Mouse (Mus musculus): Measurements from ENCODE around the gene Oas1e.
A peak's percentile ranks its signal among the peaks of the same experiment; 100 is the strongest.

The Oas1e gene

DNA sequence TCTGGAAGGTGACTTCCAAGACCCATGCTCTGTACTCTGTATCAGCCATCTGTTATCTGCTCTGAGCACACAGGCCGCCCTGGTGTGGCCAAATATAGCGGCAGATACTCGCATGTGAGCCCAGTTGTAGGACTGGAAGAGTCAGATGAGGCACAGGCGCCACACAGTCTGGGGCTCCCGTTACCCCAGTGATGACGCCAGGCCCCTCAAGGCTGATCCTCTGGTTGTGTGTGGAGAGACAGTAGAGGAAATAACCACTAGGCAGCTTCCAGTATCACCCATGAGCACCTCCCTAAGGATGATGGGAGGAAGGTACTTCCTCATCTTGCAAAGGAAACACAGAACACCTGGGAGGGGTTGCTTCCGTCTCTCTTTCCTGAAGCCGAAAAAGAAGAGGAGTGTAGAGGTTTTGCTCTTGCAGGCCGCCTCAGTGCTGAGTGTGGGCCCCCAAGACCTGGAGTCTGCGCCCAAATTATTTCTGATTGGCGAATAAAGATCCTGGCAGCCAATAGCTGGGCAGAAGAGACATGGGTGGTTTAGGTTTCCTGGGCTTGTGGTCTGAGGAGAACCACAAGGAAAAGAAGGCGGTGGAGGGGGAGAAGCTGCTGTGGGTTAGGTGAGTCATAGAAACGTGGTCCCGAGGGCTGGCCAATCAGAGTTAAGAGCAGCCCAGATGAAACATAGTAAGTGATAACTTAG lies 19.9 kb downstream of the Oas1e start:
- peak; percentile 69 to 80 for DNase-seq

DNA sequence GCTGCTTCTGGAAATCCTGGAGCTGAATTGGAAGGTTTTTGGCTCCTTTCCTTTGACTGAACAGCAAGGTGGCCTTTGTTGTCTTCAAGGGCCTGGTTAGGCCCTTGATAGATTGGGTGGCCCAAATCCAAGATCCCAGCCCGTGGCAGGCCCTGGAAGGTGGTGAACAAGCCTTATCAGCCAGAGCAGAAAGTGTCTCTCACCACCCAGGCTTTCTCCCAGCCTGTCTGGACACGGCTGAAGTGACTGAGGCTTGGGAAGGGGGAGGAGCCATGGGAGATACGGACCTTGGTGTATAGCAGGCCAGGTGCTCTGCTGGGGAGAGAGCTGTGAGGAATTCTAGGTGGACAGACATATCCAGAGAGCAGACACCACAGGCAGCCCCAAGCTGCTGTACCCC lies 25.9 kb downstream of the Oas1e start:
- DNase-seq = no peak

DNA sequence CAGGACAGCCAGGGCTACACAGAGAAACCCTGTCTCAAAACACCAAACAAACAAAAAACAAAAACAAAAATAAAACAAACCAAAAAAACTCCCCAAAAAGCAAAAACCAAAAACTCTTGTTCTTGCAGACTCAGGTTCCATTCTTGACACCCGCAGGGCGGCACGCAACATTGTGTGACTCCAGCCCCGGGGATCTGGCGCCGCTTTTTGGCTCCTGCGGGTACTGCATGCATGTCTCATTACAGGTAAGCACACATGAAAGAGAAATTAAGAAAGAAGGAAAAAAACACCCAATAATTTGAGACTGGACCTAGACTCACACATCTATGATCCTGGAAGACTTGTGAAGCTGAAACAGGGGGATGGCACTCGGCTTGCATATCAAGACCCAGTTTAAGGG lies 30.3 kb downstream of the Oas1e start:
- DNase-seq = no peak

DNA sequence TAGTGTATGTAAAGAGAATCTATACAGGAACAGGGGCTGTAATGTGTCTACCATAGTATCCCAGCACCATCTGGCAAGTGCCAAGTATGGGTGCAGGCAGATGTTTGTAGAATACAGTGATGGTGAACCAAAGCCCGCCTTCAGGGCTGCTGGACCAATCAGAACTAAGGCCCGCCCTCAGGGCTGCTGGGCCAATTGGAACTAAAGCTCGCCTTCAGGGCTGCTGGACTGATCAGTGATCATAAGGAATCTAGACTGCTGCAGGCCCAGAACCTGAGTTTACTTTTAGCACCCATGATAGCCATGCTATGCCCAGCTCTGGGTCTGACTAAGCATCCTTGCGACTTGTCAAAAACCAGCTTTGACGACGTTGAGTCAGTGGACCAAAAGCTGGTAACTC lies 33.4 kb downstream of the Oas1e start:
- DNase-seq = no peak

DNA sequence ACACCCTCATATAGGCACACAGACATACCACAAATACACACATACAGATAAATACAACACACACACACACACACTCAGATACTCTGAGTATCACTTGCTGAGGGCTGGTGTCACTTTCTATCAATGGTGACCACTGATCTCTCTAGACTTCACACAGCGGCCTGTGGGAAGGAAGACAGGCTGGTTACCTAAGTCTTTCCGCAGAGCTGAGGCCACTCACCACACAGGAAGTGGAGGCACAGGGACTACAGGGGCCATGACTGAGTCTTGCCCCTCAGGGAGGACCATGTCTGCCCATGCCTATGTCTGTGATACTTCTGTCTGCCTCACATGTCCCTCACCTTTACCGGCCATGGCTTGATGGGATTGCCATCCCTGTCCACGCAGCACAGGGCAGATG lies 41.1 kb downstream of the Oas1e start:
- no peak for DNase-seq

DNA sequence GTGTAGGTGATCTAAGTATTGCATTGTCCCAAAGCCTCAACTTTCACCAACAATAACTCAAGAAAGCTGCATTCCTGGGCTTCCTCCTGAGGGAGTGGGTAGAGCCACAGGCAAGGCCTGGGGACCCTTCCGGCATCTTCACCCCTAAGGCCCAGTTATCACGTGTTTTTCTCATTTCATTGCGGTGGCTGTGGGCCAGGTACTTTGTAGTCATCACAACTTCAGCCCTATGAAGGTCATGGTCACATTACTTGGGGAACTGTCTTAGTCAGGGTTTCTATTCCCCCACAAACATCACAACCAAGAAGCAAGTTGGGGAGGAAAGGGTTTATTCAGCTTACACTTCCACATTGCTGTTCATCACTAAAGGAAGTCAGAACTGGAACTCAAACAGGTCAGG lies 42.5 kb downstream of the Oas1e start:
- no peak for DNase-seq

DNA sequence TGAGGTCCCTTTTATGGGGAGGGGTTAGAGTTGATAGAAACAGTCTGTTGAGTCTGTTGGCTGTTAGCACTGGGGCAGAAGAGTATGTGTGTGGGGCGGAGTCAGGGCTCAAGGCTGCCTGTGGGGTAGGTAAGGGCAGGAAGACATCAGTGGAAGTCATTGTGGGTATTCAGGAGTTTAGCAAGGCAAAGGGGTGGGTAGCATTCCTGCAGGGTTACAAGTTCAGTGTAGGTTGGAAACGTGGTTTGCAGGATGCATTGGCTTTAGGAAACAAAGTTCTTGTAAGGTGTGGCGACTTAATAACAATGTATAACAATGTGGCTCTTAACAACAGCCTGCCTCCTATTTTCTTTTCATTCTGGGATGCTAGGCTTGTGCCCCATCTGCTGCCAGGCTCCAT lies 44.1 kb downstream of the Oas1e start:
- DNase-seq = no peak

DNA sequence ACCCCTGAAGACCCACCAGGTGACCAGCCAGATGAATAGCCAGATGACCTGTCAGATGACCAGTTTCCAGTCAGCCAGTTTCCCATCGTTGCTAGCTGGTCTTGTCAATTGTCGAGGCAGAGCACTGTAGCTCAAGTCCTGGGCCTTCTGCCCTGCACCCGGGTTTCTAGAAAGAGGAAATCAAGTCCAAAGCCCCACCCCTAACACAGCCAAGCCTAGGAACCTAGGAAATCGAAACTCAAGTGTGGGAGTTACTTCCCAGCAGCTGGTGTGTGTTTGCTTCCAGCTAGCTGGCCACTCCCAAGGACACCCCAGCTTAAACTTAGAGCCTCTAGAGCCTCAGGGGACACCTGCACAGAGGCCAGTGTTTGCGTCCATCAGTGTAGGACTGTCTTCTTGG lies 45.6 kb downstream of the Oas1e start, which contains the start of gene Oas2:
Gene Oas2 (minus strand): TSS at position 166 of the 400 bp plus-strand sequence.
- DNase-seq = no peak

- peak in 1 of 2 experiments; percentile 19 for DNase-seq
These were observed 48.9 kb downstream of the Oas1e start for GRCm38 (mm10) chr5:120746451-120746850.

- DNase-seq = peak; percentile 48 to 50
These were observed 53.2 kb downstream of the Oas1e start for GRCm38 (mm10) chr5:120742125-120742524.

Data from thymus, postnatal 36 days (tissue).